Mouse (Mus musculus) mouse embryonic stem cell (cell line): ENCODE measurements around the gene Efna2.
"Not testable (repeated sequence)": the region's sequence is repeated elsewhere in the genome, so short reads cannot be mapped to it uniquely, and the experiment has no call there.

Source experiments
- in situ Hi-C, 2 experiments: fragments of 300-500 bp; cut with MboI; formaldehyde crosslinking; loops; 1 replicate in 1 of 2; 3 replicates in 1 of 2; pipeline ENCODE4 v1.14.3; 2019 to 2020; ENCODE audit warnings: low sequenced_read_pairs in 2 of 2, low pct_unique_long_range_greater_than_20kb in 1 of 2, mixed read lengths in 1 of 2; ENCODE audit not compliant: unreplicated experiment in 1 of 2

The Efna2 gene

DNA sequence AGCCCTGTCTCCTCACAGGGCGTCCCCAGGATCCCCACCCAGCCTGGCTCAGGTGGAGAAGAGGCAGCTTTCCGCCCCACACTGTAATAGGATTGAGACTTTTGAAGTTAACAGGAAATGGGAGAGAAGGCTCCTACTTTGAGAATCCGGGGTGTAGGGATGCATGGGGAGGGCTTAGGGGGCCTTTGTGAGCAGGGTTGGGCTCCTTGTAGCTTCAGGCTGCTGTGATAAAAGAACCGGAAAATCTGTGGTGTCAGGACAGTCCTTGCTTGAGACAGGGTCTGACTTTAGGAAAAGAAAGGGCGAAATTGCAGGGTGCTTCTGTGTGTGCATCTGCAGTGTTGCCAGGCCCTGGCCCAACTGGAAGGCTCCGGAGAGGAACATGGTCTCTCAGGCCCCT, 21.2 kb downstream of the Efna2 start:
- in situ Hi-C loops, result no loop called here

DNA sequence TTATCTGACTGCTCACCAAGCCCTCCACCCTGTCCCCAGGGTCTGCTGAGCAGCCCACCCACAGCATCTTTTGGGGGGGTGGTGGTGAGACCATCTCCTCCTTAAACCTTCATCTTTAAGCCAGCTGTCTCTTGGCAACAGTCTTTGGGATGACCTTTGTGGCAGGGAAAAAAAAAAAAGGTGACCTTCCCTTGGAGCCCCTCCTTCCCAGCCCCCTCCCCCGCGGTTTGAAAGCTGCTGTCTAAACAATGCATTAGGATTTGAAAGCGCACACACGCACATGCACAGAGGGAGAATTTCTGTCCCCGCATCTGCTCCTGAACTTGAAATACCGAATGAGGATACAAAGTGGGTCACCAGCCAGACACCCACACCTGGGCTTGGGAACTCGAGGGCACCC, 24.8 kb downstream of the Efna2 start:
- in situ Hi-C loops, result no loop called here

DNA sequence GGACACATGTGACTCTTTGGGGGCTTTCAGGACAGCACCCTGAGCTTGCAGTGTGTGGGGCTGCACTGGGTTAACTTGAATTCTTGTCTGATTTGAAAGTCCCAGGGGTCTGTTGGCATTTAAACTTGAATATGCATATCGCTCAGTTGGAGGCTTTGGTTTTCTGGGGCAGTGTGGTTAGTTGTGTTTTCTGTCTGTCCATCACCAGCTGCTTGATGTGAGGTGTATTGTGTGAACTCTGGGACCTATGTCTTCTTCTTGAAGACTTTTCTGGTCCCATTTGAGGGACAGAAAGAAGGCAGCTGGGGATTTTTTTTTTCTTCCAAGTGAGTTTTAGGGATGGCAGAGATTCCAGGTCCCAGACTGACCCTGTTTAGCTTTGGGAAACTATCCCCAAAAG, 27.9 kb downstream of the Efna2 start:
- in situ Hi-C loops, result no loop called here

GRCm38 (mm10) chr10:80207676-80208075, 28.4 kb downstream of the Efna2 start:
- in situ Hi-C loops, result no loop called here

GRCm38 (mm10) chr10:80208248-80208647, 29.0 kb downstream of the Efna2 start:
- in situ Hi-C loops, result no loop called here

DNA sequence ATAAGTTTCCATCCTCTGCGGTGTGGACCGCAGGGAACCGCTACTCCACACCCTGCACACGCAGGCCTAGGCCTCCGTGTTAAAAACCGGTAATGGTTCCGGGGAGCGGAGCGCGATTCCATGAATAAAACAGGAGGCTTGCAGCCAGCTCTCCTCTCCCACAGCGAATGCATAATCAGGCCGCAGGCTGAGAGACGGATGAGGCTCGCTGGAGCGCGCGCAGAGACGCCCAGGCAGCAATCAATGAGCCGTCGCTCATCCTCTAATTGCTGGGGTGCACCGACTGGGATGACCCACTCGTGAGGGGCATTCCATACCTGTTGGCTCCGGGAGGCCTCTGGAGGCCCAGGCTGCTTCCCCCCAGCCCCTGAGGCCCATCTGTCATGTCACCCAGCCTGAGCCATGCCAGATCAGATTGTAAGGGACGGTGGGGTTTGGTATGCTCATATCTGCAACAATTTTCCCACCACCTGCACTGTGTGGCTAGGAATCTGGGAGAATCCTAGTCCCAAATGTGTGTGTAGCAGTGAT, 29.6 kb downstream of the Efna2 start:
- in situ Hi-C loops, result no loop called here

DNA sequence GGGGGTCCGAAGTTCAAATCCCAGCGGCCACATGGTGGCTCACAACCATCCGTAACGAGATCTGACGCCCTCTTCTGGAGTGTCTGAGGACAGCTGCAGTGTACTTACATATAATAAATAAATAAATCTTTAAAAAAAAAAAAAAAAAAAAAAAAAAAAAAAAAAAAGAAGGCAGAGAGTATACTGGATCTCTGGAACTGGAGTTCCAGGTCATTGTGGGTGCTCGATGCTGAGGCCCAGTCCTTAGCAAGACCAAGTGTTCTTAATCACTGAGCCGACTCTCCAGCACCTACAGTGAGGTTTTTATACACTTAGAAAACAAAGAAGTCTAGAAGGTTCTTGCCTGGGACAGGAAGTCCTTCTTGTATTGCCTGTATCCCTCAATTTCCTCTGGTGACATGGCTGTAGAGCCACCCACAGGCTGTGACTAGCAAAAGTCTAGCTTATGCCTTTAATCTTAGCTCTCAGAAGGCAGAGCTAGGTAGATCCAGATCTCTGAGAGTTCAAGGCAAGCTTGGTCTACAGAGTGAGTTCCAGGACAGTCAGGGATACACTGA, 32.3 kb downstream of the Efna2 start:
- in situ Hi-C loops, result not testable (repeated sequence)

- in situ Hi-C loops, result no loop called here
Measured at GRCm38 (mm10) chr10:80215048-80215772, 35.9 kb downstream of the Efna2 start.

DNA sequence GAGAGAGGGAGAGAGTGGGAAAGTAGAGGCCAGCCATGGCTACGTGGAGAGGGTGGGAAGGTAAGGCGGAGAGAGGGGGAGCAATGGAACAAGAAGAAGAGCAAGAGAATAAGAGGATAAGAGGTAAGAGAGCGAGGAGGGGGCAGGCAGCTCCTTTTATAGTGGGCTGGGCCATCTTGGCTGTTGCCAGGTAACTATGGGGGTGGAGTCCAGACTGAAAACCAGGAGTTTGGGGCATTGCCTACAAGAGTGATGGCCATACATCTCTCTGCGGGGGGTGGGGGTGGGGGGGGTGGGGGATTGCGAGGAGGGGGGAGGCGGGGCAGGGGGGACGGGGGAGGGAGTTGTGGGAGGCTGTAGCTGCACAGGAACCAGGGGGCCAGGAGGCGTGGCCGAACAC, 41.4 kb downstream of the Efna2 start:
- in situ Hi-C loops, result no loop called here

- in situ Hi-C loops, result not testable (repeated sequence)
Measured at GRCm38 (mm10) chr10:80223137-80223536, 43.9 kb downstream of the Efna2 start.

GRCm38 (mm10) chr10:80226071-80226415, 46.8 kb downstream of the Efna2 start:
- in situ Hi-C loops, result no loop called here

DNA sequence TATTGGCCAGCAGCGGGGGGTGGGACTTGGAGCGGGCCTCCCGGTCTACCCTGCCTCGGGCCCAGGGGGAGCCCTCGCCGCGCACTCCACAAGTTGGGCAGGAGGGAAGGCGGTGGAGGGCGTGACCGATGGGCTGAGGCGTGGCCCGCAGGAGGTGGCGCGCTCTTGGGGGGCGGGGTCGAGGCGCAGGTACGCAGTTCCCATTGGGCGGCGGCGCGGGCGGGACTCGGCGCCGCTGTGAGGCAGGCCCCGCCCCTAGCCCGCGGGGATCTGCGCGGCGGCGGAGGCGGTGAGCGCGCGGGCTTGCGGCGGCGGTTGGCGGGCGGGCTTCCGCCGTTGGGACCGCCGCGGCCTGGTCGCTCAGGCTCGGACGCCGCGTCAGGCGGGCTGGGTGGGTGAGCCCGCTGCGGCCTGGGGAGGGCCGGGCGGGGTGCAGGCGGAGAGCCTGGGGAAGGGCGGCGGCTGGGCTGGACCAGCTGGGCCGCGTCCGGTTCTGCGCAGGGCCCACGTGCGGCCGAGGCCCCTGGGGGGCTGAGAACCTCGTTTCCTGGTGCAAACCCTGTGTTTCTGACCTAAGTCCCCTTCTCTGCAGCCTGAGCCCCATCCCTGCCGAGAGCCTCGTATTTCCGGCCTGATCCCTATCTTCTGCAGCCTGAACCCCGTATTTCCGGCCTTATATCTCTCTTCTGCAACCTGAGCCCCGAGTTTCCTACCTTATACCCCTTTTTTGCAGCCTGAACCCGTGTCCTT, 47.3 kb downstream of the Efna2 start, which contains the start of gene Mum1:
Mum1 (plus strand) TSS at position 19 of the 750 bp plus-strand sequence.
- in situ Hi-C loops, result no loop called here

DNA sequence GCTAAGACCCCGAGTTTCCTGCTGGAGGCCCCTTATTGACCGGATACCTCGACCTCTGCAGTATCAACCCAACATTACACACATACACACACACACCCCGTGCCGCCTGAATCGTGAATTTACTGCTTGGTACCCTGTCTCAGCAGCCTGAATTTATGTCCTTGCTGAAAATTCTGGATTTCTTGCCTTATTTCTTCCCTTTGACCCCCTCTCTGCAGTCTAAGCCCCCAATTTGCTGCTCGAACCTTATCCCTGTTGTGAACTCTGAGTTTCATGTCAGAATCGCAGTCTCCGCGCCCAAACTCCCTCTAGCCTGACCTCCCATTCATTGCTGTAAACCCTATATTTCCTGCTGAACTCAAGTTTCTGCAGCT, 47.9 kb downstream of the Efna2 start:
- in situ Hi-C loops, result no loop called here

DNA sequence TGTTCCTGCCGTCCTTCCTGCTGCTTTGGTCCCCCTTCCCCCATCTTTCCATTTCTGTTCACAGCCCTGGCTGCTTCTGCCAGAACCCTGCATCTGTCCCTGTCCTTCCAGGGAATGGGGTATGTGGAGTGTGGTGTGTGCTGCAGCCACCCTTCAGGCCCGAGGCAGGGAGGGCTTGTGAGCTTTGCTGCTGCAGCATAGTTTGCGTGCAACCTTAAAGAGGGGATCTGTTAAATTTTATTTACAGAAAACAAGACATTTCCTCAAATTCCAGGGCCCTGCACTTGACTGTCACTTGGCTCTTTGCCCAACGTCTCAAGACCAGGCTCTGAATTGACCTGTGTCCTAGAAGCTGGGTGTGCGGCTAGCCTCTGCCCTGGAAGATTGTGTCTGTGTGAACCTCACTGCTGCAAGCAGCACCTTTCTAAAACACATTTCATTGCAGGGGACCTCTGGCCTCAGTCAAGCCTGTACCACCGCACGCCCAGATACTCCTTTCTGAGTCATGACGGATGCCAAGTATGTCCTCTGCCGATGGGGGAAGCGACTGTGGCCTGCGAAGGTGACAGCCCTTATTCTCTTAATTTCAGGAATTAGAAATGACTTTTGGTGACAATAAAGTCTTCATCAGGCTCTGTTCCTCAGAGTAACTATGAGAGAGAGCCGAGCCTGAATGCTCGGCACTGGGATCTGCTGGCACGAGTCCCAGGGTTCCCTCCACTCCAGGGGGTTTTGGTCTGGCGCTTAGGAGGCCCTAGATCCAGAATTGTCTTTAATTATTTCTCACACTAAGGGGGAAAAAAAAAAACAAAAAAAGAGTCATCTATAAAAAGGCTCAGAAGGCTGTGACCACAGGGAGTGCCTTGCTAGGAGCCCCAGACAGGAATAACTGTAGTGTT, 48.8 kb downstream of the Efna2 start:
- in situ Hi-C loops, result no loop called here

DNA sequence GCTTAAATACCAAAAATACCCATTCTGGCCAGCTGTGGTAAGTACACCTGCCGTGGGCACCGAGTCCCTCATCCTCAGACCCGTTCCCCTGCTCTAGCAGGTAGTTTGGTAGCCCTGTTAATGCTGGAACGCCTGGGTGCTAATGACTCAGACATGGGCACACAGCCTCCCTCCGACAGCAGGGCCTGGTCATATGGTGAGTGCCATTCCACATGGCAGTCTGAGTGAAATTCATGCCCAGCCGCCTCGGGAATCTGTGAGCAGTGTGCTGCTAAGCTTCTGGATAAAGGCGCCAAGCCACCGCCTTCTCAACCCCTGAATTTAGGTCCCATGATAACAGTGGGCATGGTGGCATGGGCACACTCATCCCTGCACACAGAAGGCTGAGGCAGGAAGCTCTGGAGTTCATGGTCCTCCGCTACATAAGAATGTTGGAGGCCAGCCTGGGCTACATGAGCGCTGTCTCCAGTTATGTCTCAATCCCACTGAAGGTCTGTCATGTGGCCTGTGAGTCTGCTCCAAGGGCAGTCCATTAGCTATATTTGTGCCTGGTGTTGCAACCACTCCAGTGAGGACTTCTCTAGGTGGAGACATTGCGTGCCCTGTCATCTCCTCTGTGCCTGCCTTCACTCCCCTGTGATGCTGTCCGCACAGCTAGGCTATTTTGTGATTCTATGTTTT, 57.0 kb downstream of the Efna2 start:
- in situ Hi-C loops, result no loop called here

DNA sequence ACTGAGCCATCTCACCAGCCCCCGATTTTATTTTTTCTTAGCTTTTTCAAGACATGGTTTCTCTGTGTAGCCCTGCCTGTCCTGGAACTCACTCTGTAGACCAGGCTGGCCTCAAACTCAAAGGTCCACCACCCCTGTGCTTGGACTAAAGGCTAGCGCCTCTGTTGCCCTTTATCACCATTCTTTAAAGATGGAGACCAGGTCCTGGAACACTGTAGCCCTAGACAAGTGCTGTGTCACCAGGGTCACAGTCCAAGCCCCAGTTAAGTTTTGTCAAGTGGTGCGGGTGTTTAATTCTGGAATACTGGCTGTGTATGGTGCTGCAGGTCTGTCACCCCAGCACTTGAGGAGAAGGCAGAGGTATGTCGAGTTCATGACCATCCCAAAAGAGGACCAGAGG, 57.7 kb downstream of the Efna2 start:
- in situ Hi-C loops, result no loop called here

- in situ Hi-C loops, result no loop called here
Measured at GRCm38 (mm10) chr10:80238306-80238705, 59.0 kb downstream of the Efna2 start.
